Mouse (Mus musculus): Measurements from ENCODE around the gene Ugt1a10. TPM values are rescaled to one million over a fixed set of nuclear protein-coding genes. Genes with fewer than 3 reads are reported as not detected.
A peak's percentile ranks its signal among the peaks of the same experiment; 100 is the strongest.

The Ugt1a10 gene
- total RNA-seq, 2 experiments from 2014 or later, result not detected

DNA sequence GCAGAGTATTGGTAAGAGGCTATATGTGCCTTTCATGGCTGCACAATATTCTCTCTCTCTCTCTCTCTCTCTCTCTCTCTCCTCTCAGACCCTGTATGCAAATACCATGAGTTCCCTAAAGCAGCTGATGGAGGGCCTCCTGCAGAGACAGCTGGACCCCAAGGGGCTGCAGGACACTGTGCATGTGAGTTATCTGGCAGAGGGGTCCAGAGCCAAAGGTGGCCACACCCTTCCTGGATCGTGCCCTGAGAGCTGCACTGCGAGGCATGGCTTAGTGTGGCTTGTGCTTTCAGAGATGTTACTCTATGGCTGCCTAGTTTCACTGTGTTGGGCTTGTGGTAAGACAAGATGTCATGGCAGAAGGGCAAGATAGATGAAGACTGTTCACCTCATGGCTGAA lies 192.5 kb downstream of the Ugt1a10 start:
- DNase-seq (ENCODE audit: extremely low spot score in 1 of 2, low spot score in 1 of 2), result no peak

GRCm38 (mm10) chr1:88248658-88249057 lies 193.5 kb downstream of the Ugt1a10 start:
- DNase-seq (ENCODE audit: extremely low spot score in 1 of 2, low spot score in 1 of 2), result no peak

DNA sequence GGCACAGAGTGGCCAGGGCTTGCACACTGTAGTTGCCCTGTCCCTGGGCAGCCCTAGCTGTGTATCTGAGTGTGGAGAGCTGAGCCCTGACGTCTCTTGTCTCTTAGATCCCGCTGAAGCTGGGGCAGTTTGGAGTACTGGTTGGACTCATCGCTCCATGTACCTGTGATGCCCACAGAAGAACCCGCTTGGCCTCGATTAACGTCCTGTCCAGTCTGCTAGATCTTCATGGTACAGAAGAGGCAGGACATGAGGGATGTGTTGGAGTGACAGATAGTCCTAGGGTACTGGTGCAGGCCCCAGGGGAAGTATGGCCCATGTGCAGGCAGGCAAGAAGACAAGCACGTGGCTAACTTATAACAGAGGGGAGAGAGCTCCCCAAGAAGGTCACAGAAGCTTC lies 194.4 kb downstream of the Ugt1a10 start:
- no peak for DNase-seq (ENCODE audit: extremely low spot score in 1 of 2, low spot score in 1 of 2)

- no peak for DNase-seq (ENCODE audit: extremely low spot score in 1 of 2, low spot score in 1 of 2)
These were observed 194.8 kb downstream of the Ugt1a10 start for GRCm38 (mm10) chr1:88250023-88250422.

GRCm38 (mm10) chr1:88253106-88253505 lies 197.9 kb downstream of the Ugt1a10 start:
- no peak for DNase-seq (ENCODE audit: extremely low spot score in 1 of 2, low spot score in 1 of 2)

DNA sequence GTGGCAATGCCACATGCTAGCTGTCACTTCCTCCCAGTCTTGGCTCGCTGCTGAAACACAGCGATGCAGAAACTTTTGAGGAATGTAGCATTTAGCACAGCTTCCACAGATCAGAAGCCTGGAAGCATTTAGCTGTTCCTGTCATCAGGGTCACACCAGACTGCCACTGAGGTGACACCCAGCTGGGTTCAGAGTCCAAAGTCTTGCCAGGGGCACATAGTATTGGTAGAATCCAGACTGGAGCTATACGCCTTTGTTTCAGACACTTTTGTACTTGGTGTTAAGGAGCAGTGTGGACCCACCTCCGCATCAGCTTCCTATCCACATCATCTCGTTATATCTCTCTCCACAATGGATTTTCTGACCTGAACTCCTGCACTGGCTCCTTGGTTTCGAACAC lies 198.4 kb downstream of the Ugt1a10 start:
- no peak for DNase-seq (ENCODE audit: extremely low spot score in 1 of 2, low spot score in 1 of 2)

DNA sequence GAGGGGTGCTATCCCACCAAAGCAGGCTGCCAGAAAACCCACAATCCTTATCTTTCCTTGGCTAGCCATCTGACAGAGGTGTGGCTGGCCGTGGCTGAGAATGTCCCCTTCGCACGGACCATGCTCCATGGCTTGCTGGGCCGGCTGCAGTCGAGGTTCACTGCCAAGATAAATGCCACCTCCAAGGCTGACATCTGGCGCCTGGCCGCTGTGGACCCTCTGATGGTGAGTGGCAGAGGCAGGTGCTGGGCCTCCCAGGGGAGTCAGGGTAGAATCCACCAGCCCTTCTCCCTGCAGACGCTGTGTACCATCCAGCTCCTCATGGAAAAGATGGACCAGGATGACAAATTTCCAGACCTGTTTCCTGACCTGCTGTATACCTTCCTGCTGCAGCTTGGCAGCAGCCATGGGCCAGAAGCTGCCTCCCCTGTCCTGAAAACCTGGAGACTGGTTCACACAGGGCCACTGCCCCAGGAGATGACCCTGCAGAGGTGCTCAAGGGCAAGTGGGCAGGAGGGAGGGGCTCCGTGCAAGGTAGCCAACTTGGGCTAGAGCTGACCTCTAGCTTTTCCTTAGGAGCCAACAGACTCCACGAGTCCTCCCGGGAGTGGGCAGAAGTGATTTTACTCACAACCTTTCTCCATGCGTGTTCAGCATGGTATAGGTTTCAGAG lies 199.7 kb downstream of the Ugt1a10 start:
- no peak for DNase-seq (ENCODE audit: extremely low spot score in 1 of 2, low spot score in 1 of 2)

DNA sequence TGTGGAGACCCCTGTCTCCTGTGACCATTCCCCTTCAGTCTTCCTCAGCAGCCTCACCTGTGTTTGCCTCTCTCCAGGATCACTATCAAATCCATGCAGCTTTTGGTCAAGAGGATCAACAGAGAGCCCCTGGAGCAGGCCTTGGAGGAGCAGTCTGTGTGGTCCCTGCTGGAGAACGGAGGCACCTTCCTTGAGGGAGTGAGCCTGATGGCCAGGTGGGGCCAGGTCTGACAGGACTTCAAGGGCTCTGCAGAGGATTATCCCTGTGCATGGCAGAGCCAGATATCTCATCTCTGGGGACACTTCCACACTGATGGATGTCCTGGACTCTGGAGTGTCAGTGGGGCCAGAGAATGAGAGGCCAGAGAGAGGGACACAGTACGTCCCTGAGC lies 200.3 kb downstream of the Ugt1a10 start:
- no peak for DNase-seq (ENCODE audit: extremely low spot score in 1 of 2, low spot score in 1 of 2)

DNA sequence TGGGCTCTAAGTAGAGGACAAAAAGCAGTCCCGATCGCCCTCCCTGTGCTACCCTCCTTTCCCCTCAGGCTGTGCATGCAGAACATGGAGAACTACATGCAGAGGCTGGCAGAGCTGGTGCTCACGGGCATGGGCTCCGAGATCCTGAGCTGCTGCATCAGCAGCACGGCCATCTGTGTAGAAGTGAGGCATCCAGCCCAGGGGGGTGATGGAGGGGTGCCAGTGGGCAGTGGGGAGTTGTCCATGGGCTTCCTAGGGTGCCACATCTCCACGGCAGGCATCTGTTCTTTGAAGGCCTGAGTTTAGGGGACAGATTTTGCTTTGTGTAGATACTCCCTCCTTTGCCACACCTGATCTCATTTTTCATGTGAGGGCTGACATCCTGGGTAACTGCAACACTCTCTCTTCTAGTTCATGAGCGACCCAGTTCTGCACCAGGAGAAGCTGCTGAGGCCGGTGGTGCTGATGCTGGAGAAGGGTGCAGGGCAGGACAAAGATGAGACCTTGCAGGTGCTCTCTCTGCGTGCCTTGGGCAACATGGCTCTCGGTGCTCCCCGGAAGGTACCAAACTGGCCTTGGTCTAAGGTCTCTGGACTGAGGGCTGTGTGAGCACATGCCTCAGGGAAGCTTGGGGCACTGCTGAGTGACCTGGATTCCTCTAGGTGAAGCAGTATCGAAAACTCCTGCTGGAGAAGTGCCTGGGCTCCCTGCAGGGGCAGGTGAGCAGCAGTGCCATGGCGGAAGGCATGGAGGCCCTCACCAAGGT lies 201.0 kb downstream of the Ugt1a10 start:
- no peak for DNase-seq (ENCODE audit: extremely low spot score in 1 of 2, low spot score in 1 of 2)

DNA sequence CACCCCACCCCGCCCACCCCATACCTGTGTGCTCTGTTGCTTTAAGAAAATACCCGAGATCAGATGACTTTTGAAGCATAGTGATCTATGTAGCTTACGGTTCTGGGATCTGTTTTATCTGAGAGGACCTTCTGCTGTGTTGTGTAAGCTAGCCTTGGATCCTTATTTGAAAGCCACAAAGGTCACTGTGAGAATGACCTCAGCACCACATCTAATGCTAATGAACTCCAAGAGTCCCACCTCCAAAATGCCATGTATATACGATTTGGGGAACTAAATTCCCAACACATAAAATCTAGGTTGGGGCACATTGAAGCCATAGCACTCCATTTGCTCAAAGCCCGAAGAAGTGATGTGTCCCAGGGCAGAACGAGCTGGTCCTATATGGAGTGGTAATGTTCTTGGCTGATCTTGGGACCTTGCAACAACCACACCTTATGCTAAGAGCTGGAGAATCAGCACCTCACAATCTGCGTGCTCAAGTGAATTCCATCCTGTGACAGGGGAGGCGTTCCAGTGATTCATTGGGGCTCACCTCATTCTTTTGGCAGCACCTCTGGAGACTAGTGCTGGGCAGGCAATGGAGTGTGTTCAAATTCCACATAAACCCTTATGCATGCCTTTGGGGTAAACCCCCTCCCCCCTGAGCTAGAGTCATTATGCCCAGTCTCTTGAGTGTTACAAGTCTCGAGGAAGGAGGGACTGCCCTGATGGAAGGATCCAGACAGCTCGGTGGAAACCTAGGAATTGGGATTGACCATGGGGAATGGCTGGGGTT lies 201.9 kb downstream of the Ugt1a10 start:
- DNase-seq (ENCODE audit: extremely low spot score in 1 of 2, low spot score in 1 of 2), result no peak

DNA sequence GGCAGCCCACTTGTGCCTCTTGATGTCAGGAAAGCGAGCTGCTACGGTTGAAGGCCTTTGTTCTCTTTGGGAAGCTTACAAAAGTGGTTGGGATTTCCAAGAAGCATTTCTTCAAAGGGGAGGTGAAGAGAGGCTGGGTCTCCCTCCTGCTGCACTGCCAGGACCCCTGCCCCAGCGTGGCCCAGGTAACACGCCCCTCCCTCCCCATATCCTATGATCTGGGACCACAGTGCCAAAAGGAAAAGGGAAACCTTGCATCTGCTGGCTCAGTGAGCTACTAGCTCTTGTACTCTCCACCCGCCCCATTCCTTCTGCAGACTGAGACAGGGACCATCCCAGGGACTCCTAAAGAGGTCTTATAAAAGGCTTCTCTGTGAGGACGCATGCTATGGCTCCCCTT lies 202.5 kb downstream of the Ugt1a10 start:
- DNase-seq (ENCODE audit: extremely low spot score in 1 of 2, low spot score in 1 of 2), result no peak

DNA sequence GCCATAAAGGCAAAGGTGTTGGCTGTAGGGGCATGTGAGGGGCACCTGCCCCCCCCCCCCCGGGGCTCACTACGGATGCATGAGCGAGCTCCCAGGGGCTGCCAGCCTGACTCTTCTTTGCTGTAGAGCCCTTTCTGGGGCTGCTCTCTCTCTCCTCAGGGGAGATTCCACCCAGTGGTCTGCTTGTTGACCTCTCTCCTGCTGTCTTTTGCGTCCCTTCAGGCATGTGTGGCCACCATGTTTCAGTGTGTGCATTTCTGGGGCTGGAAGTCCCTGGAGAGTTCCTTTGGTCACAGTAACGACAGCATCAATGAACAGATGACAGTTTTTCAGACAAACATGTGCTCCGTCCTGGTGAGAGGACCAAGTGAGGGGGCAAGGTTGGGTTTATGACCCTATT lies 203.2 kb downstream of the Ugt1a10 start:
- no peak for DNase-seq (ENCODE audit: extremely low spot score in 1 of 2, low spot score in 1 of 2)

- DNase-seq (ENCODE audit: extremely low spot score in 1 of 2, low spot score in 1 of 2), result peak in 1 of 2 experiments; percentile 58
These were observed 203.9 kb downstream of the Ugt1a10 start for GRCm38 (mm10) chr1:88258881-88259642.

DNA sequence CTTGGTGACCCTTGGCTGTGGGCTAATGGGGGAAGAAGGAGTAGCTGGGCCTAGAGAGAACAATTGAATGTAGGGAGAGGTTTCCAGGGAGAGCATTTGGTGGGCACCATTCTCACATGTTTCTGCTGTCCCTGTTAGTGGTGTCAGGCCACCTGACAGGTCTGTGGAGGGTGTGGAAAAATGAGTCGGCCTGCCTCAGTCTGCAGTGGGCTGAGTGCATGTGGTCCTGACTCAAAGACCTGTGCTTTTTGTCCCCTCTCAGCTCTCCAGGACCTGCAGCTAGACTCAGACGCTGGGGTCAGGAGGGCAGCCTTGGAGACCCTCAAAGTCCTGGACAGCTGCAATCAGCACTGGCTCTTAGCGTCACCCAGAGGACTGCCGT lies 204.4 kb downstream of the Ugt1a10 start:
- DNase-seq (ENCODE audit: extremely low spot score in 1 of 2, low spot score in 1 of 2), result no peak

- DNase-seq (ENCODE audit: extremely low spot score in 1 of 2, low spot score in 1 of 2), result no peak
These were observed 204.9 kb downstream of the Ugt1a10 start for GRCm38 (mm10) chr1:88260114-88260513.

DNA sequence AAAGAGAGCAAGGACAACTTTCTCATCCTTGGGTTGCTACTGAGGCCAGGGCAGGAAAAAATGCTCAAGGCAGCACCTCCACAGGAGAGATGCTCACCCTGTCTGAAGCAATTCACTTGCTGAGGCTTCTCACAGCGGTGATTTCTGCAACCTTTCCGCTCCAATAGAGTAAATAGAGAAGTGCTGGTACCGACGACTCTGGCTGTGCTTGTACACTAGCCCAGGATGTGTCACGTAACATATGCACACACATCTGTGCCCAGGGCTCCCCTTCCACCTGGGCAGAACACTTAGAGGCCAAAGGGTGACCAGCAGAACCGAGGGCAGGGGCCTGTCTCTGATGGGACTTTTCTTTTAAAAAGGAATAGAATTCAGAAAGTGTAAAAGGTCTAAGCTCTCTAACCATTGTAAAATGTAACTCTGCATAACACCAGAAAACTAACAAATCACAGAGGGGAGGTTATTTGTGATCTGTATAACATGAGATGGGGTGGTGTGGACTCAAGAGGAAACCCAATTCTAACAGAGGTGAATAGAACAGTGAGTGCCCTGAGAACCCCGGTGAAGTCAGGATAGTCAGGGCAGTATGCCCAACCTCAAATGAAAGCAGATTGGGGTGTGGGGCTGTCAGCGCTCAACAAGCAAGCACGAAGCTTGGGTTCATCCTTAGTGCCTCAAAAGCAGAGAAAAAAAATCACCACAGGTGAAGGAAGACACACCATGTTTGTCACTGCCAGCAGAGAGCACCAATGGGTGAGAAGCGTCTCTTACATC lies 205.6 kb downstream of the Ugt1a10 start:
- DNase-seq (ENCODE audit: extremely low spot score in 1 of 2, low spot score in 1 of 2), result no peak

- DNase-seq (ENCODE audit: extremely low spot score in 1 of 2, low spot score in 1 of 2), result no peak
These were observed 206.5 kb downstream of the Ugt1a10 start for GRCm38 (mm10) chr1:88261706-88262105.

GRCm38 (mm10) chr1:88262255-88262654 lies 207.1 kb downstream of the Ugt1a10 start:
- peak in 1 of 2 experiments; percentile 57 for DNase-seq (ENCODE audit: extremely low spot score in 1 of 2, low spot score in 1 of 2)

- DNase-seq (ENCODE audit: extremely low spot score in 1 of 2, low spot score in 1 of 2), result no peak
These were observed 207.8 kb downstream of the Ugt1a10 start for GRCm38 (mm10) chr1:88262961-88263360.

DNA sequence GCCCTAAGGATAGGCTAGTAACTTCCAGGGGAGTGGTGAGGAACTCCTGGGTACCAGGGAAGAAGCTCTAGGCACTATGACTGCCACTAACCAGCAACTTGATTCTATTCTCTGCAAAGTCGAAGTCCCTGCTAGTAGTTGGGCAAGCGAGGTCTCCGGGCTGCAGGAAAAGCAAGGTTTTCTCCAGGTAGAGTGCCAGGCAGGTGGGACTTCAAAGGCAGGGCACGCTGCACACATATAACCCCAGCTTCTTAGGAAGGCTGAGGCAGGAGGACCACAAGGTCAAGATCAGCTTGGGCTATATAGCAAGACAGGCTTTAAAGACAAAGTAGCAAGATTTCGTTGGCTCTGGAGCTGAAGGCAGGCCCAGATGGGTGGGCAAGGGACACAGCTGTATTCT lies 208.6 kb downstream of the Ugt1a10 start:
- DNase-seq (ENCODE audit: extremely low spot score in 1 of 2, low spot score in 1 of 2), result no peak

Data from layer of hippocampus, postnatal 25 days (tissue).